Mouse (Mus musculus) heart, embryonic 10.5 days (tissue): ENCODE results near the gene Gm20388. TPM values are rescaled to one million over a fixed set of nuclear protein-coding genes. Genes with fewer than 3 reads are reported as not detected.
A peak's percentile ranks its signal among the peaks of the same experiment; 100 is the strongest.
"Not testable (repeated sequence)": the region's sequence is repeated elsewhere in the genome, so short reads cannot be mapped to it uniquely, and the experiment has no call there.

Experiments
- DNase-seq: peaks from one replicate; pipeline ENCODE4 v3.0.0-alpha.2; 2017; ENCODE audit warnings: low spot score
- H3K27ac ChIP-seq: fragments of 300-500 bp; sonication (generic); 2 replicates; pipeline ENCODE4 v1.5.1; 2016; ENCODE audit warnings: mild to moderate bottlenecking
- H3K27me3 ChIP-seq: fragments of 300-500 bp; sonication (generic); 2 replicates; pipeline ENCODE4 v1.6.1; 2016; ENCODE audit warnings: mild to moderate bottlenecking; ENCODE audit not compliant: poor library complexity, insufficient read depth, severe bottlenecking
- H3K36me3 ChIP-seq: fragments of 300-500 bp; sonication (generic); 2 replicates; pipeline ENCODE4 v1.6.1; 2016; ENCODE audit warnings: mild to moderate bottlenecking, moderate library complexity
- H3K4me1 ChIP-seq: fragments of 300-500 bp; sonication (generic); 2 replicates; pipeline ENCODE4 v1.6.1; 2016; ENCODE audit warnings: mild to moderate bottlenecking
- H3K4me3 ChIP-seq: fragments of 300-500 bp; sonication (generic); 2 replicates; pipeline ENCODE4 v1.5.1; 2016; ENCODE audit warnings: mild to moderate bottlenecking, moderate library complexity
- H3K9me3 ChIP-seq: fragments of 300-500 bp; sonication (generic); 2 replicates; pipeline ENCODE4 v1.6.1; 2016; ENCODE audit warnings: mild to moderate bottlenecking, moderate library complexity
- WGBS: fragments of 180-500 bp; shearing (Covaris S2); methylation state at CpG from one replicate; pipeline ENCODE4 v1.1.7; 2016; 5-methylcytosine and 5-hydroxymethylcytosine counted together
- polyA plus RNA-seq: library from polyadenylated mRNA; unstranded; fragments of >200 nt; fragmentation: Nextera tagmentation; extraction: Ambion mirVana; gene quantifications from 2 replicates; pipeline ENCODE4 v1.2.1, GENCODE M21; 2016

The Gm20388 gene
- polyA plus RNA-seq, 1 experiment from 2014 or later: 4.5 TPM

DNA sequence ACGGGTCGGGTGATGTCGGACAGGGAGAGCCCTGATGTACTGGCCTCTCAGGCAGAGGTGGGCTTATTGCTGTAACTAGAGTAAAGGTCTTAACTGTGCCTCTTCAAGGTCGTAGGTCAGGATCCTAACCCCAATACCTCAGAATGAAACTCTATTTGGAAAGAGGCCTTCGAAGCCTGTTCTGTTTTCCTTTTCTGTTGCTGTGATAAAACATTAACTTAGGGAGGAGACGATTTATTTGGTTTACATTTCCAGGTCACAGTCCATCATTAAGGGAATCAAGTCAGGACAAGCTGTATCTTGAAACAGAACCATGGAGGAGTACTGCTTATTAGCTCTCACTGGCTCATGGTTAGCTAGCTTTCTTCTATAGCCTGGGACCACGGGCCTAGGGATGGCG, 4242.1 kb downstream of the Gm20388 start:
- no peak for DNase-seq
- WGBS: 86% methylated on average over 8 of the region's 8 CpGs
- Histone ChIP-seq H3K4me3 (no peak overlapping the region), H3K4me1 (peaks cover 17% of the 10 kb centered on the region), H3K9me3 (no peaks in the 10 kb centered on the region), H3K27ac (no peak overlapping the region), H3K27me3 (no peaks in the 10 kb centered on the region), H3K36me3 (no peaks in the 10 kb centered on the region)

DNA sequence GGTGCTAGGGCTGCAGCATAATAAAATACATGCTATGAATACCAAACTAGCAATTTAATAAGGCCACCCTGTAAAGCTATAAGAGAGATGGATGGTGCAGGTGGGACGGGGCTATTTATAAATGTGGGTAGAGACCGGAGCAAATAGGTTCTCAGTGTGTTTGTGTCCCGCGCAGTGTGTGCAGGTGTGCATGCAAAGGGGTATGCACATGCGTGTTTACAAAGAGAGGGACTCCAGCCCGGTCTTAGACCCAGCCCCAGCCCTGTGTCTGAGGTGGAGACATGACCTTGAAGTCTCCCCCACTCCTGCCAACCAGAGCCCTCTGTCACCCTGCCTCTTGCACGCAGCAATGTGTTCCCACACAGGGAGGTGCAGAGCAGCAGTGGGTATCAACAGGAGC, 4245.7 kb downstream of the Gm20388 start:
- no peaks in the 10 kb centered on the region for H3K9me3 ChIP-seq
- no peak for DNase-seq
- no peaks in the 10 kb centered on the region for H3K36me3 ChIP-seq
- 75% methylated on average over 7 of the region's 7 CpGs for WGBS
- H3K27ac ChIP-seq: no peak overlapping the region; the same call in 1 of the 2 replicates
- no peak overlapping the region for H3K4me3 ChIP-seq
- H3K4me1 ChIP-seq: peaks cover 17% of the 10 kb centered on the region
- H3K27me3 ChIP-seq: no peaks in the 10 kb centered on the region

DNA sequence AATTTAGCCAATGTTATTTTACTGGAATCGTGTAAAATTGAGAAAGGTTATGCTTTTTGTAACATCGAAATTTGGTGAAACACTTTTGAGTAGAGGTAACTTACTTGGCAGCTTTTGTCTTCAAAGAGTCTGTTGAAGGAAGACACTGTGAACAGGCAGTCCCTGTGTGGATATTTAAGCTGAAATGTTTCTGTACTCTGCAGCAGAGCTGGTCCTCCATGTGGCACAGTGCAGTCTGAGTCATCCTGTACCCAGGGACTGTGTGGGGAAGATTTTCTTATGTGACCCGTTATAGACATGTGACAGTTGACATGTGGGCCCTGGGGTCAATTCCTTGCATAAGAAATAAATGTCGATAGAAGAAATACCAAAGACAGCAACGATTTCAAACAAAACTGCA, 4251.0 kb downstream of the Gm20388 start:
- Histone ChIP-seq H3K27ac (no peak overlapping the region), H3K27me3 (peaks cover 8% of the 10 kb centered on the region; the same call in 1 of the 2 replicates), H3K9me3 (no peaks in the 10 kb centered on the region), H3K36me3 (no peaks in the 10 kb centered on the region), H3K4me1 (no peaks in the 10 kb centered on the region; the same call in 1 of the 2 replicates), H3K4me3 (no peak overlapping the region)
- 77% methylated on average over 5 of the region's 5 CpGs for WGBS
- no peak for DNase-seq

- no peaks in the 10 kb centered on the region for H3K4me1 ChIP-seq
- no peak overlapping the region for H3K4me3 ChIP-seq
- H3K27me3 ChIP-seq: peaks cover 8% of the 10 kb centered on the region; the same call in 1 of the 2 replicates
- H3K9me3 ChIP-seq: no peaks in the 10 kb centered on the region
- DNase-seq: no peak
- no peak overlapping the region for H3K27ac ChIP-seq
- H3K36me3 ChIP-seq: no peaks in the 10 kb centered on the region
- WGBS: 86% methylated on average over 5 of the region's 5 CpGs
Observed at GRCm38 (mm10) chr8:124163258-124163657, 4252.6 kb downstream of the Gm20388 start.

DNA sequence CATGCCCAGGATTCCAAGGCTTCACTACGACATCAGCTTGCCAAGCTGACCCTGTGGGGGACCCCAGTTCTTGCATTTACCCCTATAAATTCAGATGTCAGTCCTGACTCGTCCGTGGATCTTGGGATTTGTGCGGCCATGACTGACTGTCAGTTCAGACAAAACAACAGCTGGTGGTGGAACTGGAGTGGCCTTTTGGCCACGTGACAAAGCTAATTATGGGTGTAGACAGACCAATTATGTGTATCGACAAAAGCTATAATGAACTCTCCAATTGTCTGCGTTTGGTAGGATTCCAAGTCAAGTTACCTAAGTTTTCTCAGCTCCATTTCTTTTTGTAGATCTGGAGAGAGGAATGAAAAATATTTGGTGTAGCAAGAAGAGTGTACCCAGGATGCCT, 4259.1 kb downstream of the Gm20388 start:
- no peak for DNase-seq
- peaks cover 34% of the 10 kb centered on the region for H3K27me3 ChIP-seq
- no peaks in the 10 kb centered on the region for H3K9me3 ChIP-seq
- H3K27ac ChIP-seq: no peak overlapping the region
- no peaks in the 10 kb centered on the region for H3K36me3 ChIP-seq
- WGBS: 84% methylated on average over 7 of the region's 7 CpGs
- peaks cover 17% of the 10 kb centered on the region; the same call in 1 of the 2 replicates for H3K4me1 ChIP-seq
- no peak overlapping the region for H3K4me3 ChIP-seq

DNA sequence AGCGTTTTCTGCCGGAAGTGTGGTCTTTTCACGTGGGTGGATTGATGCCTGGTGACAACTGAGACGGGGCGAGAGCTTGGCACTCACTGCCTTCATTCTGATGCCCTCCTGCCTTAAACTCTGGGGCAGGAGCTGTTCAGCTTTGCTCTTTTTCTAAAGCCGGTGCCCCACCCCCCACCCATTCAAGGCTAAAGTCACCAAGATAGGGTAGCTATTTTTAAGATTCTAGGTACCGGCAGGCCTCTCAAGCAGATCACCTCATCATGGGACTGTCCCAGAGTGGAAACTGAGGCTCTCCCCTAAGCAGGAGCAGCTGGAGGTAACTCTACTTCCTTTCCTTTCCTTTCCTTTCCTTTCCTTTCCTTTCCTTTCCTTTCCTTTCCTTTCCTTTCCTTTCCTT, 4260.0 kb downstream of the Gm20388 start:
- no peak overlapping the region for H3K27ac ChIP-seq
- H3K9me3 ChIP-seq: no peaks in the 10 kb centered on the region
- peaks cover 37% of the 10 kb centered on the region for H3K27me3 ChIP-seq
- DNase-seq: no peak
- WGBS: 63% methylated on average over 7 of the region's 7 CpGs
- no peaks in the 10 kb centered on the region for H3K36me3 ChIP-seq
- peaks cover 17% of the 10 kb centered on the region; the same call in 1 of the 2 replicates for H3K4me1 ChIP-seq
- H3K4me3 ChIP-seq: no peak overlapping the region

- 73% methylated on average over 17 of the region's 17 CpGs for WGBS
- DNase-seq: no peak
- Histone ChIP-seq H3K4me3 (no peak overlapping the region), H3K36me3 (no peaks in the 10 kb centered on the region), H3K9me3 (no peaks in the 10 kb centered on the region), H3K27me3 (peaks cover 40% of the 10 kb centered on the region), H3K27ac (no peak overlapping the region), H3K4me1 (peaks cover 17% of the 10 kb centered on the region; the same call in 1 of the 2 replicates)
Observed at GRCm38 (mm10) chr8:124171557-124172528, 4261.2 kb downstream of the Gm20388 start.

DNA sequence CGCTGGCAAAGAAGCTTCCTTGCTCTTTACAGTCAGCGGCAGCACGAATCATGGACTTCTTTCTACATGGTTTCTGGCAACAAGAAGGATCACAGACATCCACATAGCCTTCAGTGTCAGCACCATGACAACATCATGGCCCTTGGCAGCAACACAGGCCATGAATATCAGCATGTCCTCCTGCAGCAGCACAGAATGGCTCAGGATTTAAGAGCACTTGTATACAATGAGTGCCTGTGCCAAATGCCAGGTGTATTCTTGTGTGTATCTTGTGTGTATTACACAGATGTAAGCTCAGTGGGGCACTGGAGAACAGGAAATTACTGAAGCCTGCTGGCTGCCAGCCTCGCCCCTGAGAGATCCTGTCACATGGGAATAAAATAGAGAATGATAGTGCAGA, 4263.0 kb downstream of the Gm20388 start:
- DNase-seq: no peak

GRCm38 (mm10) chr8:124176133-124176532, 4265.5 kb downstream of the Gm20388 start:
- WGBS: 84% methylated on average over 6 of the region's 6 CpGs
- no peaks in the 10 kb centered on the region for H3K9me3 ChIP-seq
- peaks cover 60% of the 10 kb centered on the region for H3K27me3 ChIP-seq
- no peak overlapping the region for H3K4me3 ChIP-seq
- no peak overlapping the region for H3K27ac ChIP-seq
- no peak for DNase-seq
- H3K36me3 ChIP-seq: no peaks in the 10 kb centered on the region
- H3K4me1 ChIP-seq: peaks cover 16% of the 10 kb centered on the region; the same call in 1 of the 2 replicates

More for the DNA sequence above, 4263.0 kb downstream of the Gm20388 start:
- peaks cover 17% of the 10 kb centered on the region; the same call in 1 of the 2 replicates for H3K4me1 ChIP-seq
- no peak overlapping the region for H3K4me3 ChIP-seq
- H3K9me3 ChIP-seq: no peaks in the 10 kb centered on the region
- H3K36me3 ChIP-seq: no peaks in the 10 kb centered on the region
- H3K27ac ChIP-seq: no peak overlapping the region
- peaks cover 52% of the 10 kb centered on the region for H3K27me3 ChIP-seq
- WGBS: 88% methylated on average over 4 of the region's 4 CpGs

DNA sequence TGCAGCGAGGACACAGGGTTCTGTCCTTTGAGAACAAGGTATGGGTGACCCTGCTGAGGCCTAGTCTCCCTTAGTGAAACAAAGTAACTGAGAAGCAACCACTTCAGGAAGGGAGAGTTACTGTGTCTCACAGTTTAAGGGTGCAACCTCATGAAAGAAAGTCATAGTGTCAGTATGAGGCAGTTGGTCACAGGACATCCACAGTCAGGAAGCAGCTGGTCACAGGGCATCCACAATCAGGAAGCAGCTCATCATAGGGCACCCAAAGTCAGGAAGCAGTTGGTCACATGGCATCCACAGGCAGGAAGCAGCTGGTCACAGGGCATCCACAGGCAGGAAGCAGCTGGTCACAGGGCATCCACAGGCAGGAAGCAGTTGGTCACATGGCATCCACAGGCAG, 4266.5 kb downstream of the Gm20388 start:
- H3K36me3 ChIP-seq, H3K27ac ChIP-seq, DNase-seq, H3K4me3 ChIP-seq, H3K9me3 ChIP-seq: not testable (repeated sequence)
- peaks cover 55% of the 10 kb centered on the region for H3K27me3 ChIP-seq
- H3K4me1 ChIP-seq: peaks cover 17% of the 10 kb centered on the region
- WGBS: 88% methylated on average over 1 of the region's 1 CpGs

- Histone ChIP-seq H3K4me1 (peaks cover 39% of the 10 kb centered on the region), H3K36me3 (no peaks in the 10 kb centered on the region), H3K27me3 (peaks cover 37% of the 10 kb centered on the region), H3K27ac (0 out of 2 replicates have a peak overlapping the region, but pooled peaks have one; percentile 53), H3K4me3 (no peak overlapping the region), H3K9me3 (no peaks in the 10 kb centered on the region)
- WGBS: 72% methylated on average over 5 of the region's 5 CpGs
- DNase-seq: no peak
Observed at GRCm38 (mm10) chr8:124180681-124181445, 4270.2 kb downstream of the Gm20388 start.

DNA sequence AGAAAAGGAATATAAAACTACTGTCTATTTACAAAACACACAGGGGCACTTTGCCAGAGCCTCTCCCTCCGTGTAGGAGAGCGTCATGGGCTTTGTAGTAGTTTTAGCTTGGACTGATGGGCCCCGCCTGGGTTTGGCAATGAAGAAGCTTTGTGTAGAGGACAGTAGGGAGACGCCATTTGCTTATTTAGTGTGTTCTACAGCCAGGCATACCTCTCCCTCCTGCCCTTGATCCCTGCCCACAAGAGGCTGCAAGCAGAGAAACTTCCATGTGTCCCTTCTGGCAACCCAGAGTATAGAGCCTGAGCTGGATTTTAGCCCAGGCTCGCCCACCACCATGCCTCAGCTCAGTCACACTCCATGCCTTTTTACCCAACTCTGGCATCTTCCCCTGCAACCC, 4271.1 kb downstream of the Gm20388 start:
- Histone ChIP-seq H3K4me1 (peaks cover 39% of the 10 kb centered on the region), H3K36me3 (no peaks in the 10 kb centered on the region), H3K27me3 (peaks cover 44% of the 10 kb centered on the region), H3K9me3 (no peaks in the 10 kb centered on the region), H3K4me3 (no peak overlapping the region), H3K27ac (peak overlapping the region; percentile 53; the same call in 1 of the 2 replicates)
- DNase-seq: no peak
- 77% methylated on average over 5 of the region's 5 CpGs for WGBS

GRCm38 (mm10) chr8:124182224-124182623, 4271.6 kb downstream of the Gm20388 start:
- Histone ChIP-seq H3K27ac (peak overlapping the region; percentile 53; the same call in 1 of the 2 replicates), H3K4me3 (no peak overlapping the region), H3K27me3 (peaks cover 48% of the 10 kb centered on the region), H3K4me1 (peaks cover 39% of the 10 kb centered on the region), H3K9me3 (no peaks in the 10 kb centered on the region), H3K36me3 (no peaks in the 10 kb centered on the region)
- DNase-seq: peak; percentile 95
- WGBS: 33% methylated on average over 13 of the region's 13 CpGs
